Mouse (Mus musculus) frontal cortex, adult 2 months (tissue): ENCODE data around the gene Ascc3. TPM values are rescaled to one million over a fixed set of nuclear protein-coding genes. Genes with fewer than 3 reads are reported as not detected.

ENCODE experiments used
- DNase-seq, 2 experiments: peaks; one replicate each; pipeline ENCODE4 v3.0.0; 2022; ENCODE audit warnings: low spot score in 1 of 2; ENCODE audit errors: extremely low spot score in 1 of 2
- polyA plus RNA-seq: library from polyadenylated mRNA; depleted of rRNA; stranded (reverse); fragments of >200 nt; gene quantifications from 2 replicates; pipeline ENCODE4 v1.2.3, GENCODE M21; 2012; rRNA removed

The Ascc3 gene
- 14.2 and 15.9 TPM in 2 replicates for polyA plus RNA-seq

- DNase-seq = peak; percentile 64 to 90
These were observed at the start of gene Ascc3 for GRCm38 (mm10) chr10:50592355-50593293. Gene Ascc3 (plus strand): TSS chr10:50592669.

DNA sequence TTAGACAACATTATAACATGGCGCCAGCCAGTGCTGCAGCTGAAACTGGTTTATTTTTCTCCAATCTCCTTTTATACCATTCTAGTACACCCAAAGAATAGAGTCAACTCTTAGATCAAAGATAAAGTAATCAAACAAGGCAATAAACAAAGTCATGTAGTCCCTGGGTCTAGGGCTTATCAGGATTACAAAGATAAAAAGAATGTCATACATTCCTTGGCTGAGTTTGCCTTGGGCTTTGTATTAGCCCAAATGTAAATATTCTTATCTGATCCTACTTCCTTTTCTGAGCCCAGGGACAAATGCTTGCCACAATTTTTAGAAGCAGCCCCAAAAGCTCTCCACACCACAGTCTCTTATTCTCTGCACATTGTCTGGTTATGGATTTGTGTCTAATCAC is 7.7 kb upstream of the Ascc3 start:
- no peak for DNase-seq

DNA sequence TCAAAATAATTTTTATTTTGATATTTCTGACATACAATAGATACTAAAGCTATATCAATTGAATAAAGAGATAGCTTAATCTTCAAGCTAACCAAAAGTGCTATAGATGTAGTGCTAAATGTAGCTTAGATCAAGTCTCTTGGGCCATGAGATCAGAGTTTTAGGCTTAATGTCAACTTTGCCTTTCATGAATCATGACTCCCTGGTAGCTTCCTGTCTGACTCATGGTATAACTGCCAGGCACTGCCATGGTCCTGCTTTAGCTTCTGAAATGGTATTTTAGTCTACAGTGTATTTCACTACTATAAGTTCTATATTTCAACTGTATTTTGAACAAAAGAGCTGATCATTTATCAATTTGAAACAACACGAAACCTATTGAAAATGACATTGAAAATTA is 5.9 kb upstream of the Ascc3 start:
- no peak for DNase-seq

DNA sequence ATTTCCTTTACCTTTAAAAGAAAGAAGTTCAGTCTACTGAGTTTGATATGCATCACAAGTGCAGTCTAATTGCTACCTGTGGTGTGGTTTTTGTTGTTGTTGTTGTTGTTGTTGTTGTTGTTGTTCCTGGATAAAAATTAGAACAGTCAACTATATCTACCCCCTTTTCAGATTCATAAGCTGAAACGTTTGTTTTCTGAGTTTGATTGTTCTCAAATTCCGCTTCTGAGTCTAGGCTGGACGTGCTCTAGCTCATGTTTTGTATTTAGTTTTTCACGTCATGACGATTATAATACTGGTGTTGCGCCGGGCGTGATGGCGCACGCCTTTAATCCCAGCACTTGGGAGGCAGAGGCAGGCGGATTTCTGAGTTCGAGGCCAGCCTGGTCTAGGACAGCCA is 902 bp downstream of the Ascc3 start:
- no peak for DNase-seq

GRCm38 (mm10) chr10:50595340-50595739 is 2.9 kb downstream of the Ascc3 start:
- DNase-seq = no peak

DNA sequence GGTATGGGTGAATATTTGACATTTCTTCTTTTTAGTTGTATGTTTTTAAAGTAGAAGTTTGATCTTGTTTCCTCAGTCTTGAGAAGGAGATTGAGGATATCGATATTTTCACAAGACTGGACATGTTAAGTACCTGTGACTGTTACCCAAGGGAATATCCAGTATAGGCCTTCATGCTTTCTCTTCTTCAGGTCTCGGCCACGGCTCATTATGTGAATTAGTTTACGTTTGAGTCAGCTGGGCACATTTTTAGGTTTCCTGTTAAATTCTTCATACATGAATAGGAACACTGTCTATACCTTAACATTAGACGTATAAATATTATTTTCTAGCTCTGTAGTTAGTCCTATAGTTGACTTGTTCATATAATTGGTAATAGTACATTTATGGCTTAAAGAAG is 12.4 kb downstream of the Ascc3 start:
- DNase-seq = no peak

GRCm38 (mm10) chr10:50613840-50614239 is 21.4 kb downstream of the Ascc3 start:
- DNase-seq = peak in 1 of 2 experiments; percentile 26

DNA sequence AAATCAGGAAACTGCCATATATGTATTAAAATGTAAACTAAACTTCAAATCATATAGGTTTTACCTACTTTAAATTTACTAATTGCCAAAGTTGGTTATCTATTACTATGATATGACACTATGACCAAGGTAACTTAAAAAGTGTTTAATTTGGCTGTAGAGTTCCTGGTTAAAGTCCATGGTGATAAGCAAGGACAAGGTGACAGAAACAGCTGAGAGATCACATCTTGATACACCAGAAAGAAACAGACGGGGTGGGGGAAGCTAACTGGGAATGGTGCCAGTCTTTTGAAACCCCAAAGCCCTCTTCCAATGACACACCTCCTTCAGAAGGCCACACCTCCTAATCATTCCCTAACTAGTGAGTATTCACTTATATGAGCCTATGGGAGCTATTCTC is 33.4 kb downstream of the Ascc3 start:
- no peak for DNase-seq

GRCm38 (mm10) chr10:50639607-50640006 is 47.1 kb downstream of the Ascc3 start:
- no peak for DNase-seq

DNA sequence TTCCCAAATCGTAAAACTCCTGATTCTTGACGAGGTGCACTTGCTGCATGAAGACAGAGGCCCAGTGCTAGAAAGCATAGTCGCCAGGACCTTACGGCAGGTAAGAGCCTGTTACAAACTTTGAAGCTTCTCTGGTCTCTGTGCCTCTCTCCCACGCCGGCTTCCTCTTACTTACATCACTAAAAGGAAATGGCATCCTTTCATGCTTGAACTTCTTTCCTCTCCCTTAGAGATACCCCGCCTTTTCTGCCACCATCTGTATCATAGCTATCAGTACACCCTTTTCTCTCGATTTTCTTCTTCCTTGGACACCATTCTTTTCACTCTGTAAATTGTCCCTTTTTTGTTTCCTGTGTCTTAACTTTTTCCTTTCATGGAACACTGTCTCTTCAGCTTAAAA is 58.1 kb downstream of the Ascc3 start:
- no peak for DNase-seq

- DNase-seq = no peak
These were observed 61.1 kb downstream of the Ascc3 start for GRCm38 (mm10) chr10:50653551-50653950.

GRCm38 (mm10) chr10:50657352-50657751 is 64.9 kb downstream of the Ascc3 start:
- peak in 1 of 2 experiments; percentile 44 for DNase-seq

GRCm38 (mm10) chr10:50671517-50671916 is 79.0 kb downstream of the Ascc3 start:
- no peak for DNase-seq

- DNase-seq = no peak
These were observed 97.9 kb downstream of the Ascc3 start for GRCm38 (mm10) chr10:50690324-50690723.

DNA sequence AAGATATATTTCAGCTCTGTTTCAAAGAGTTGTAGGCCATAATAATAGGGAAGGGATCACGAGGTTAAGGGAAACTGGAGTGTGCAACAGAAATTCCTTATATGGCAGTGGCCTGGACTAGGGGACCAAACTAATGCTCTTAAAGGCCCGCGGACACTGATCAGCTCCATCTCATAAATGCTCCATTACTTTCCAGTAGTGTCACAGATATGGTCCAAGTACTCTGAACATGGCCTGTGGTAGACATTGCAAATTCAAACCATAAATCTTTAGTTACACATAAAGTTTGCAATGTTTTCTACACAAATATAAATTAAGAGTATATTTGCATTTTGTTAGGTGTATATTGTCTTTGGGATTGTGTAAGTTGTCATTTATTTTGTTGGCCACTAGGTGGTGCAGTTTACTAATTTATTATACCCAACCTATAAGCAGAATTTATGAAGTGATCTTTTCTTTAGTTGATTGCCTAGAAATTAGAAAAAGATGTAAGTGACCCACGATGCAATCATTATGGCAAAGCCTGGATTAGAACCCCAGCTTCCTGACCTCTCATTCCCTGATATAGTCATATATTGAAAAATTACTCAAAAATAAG is 106.5 kb downstream of the Ascc3 start:
- DNase-seq = peak in 1 of 2 experiments; percentile 37

GRCm38 (mm10) chr10:50701736-50702135 is 109.3 kb downstream of the Ascc3 start:
- no peak for DNase-seq

DNA sequence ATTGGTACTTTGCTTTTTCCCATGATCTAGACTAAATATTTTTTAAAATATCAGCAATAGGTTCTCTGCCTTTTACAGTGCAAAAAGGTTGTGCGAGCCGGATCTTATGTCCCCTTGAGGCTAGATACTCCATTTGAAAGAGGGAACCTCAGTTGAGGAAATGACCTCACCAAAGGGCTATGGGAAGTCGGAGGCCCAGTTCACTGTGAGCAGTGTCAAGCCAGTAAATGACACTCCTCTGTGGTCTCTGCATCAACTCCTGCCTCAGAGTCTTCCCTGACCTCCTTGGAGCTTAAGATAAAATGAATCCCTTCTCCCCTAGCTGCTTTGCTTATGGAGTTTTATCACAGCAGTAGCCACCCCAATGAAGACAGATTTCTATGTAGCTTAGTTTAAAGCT is 109.9 kb downstream of the Ascc3 start:
- DNase-seq = no peak

DNA sequence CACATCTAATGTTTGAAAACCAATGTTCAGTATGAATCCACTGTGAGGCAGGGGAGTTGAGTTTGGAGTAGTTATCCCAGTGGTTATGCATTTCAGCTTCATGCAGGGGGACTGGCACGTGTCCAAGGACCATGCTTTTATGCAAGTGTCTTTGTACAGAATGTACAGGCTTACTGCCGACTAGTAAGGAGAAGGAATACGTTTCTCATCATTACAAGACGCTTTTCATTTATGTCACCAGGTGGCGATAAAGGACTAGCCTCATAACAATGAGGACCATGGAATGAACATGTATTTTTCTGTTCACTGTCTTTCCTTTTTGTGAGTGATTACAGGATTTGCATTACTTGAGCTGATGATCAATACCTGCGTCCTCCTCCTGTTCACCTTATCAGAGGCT is 111.7 kb downstream of the Ascc3 start:
- DNase-seq = peak; percentile 25 to 82

- DNase-seq = no peak
These were observed 112.4 kb downstream of the Ascc3 start for GRCm38 (mm10) chr10:50704898-50705297.

GRCm38 (mm10) chr10:50711286-50711685 is 118.8 kb downstream of the Ascc3 start:
- DNase-seq = no peak

DNA sequence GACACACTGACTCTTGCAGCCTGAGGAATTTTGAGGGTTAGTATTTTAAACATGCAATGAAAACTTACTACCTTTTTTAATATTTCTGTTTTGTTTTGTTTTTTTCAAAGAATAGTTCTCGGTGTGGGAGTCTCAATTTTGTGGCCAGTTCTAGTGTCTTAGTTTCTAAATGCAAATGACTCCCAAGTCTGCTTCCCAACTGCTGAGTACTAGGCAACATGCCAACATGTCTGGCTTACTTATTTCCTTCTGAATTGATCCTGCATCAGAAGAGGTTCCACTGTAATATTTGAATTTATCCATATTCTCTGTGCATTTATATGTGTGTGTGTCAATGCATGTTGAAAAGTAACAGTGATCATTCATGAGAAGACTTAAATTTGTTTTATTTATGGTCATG is 119.3 kb downstream of the Ascc3 start:
- peak in 1 of 2 experiments; percentile 29 for DNase-seq

DNA sequence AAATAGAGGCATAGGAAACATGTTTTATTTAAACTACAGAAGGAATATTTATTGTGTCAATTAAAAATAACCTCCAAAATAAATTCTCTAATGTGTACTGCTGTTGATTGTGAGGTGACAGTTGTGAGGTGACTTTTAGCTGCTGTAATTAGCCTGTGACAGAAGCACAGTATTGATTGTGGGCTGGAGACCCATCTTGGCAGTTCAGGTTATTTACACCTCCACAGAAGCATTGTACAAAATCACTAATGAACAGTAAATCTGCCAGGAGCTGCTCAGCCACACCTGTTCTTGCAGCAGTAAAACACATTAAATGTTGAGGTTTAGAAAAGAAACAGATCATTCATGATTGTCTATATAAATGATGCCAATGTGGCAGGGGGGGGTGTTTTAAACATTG is 141.0 kb downstream of the Ascc3 start:
- no peak for DNase-seq
